Mouse (Mus musculus) midbrain, embryonic 13.5 days (tissue): ENCODE results near the gene Slc39a7. TPM values are rescaled to one million over a fixed set of nuclear protein-coding genes. Genes with fewer than 3 reads are reported as not detected.
"Not testable (repeated sequence)": the region's sequence is repeated elsewhere in the genome, so short reads cannot be mapped to it uniquely, and the experiment has no call there.

Experiments
- ATAC-seq: fragments of 200-750 bp; cut with Nextera tagmentation; 2 replicates; pipeline ENCODE4 v1.8.0; 2017; ENCODE audit warnings: mild to moderate bottlenecking, moderate TSS enrichment, moderate library complexity
- H3K27ac ChIP-seq: fragments of 300-500 bp; sonication (generic); 2 replicates; pipeline ENCODE4 v1.5.1; 2015; ENCODE audit warnings: inconsistent platforms, mild to moderate bottlenecking, moderate library complexity
- H3K27me3 ChIP-seq: fragments of 300-500 bp; sonication (generic); 2 replicates; pipeline ENCODE4 v1.6.1; 2015; ENCODE audit warnings: mild to moderate bottlenecking, inconsistent platforms
- H3K36me3 ChIP-seq: fragments of 300-500 bp; sonication (generic); 2 replicates; pipeline ENCODE4 v1.6.1; 2015; ENCODE audit warnings: mild to moderate bottlenecking, inconsistent platforms
- H3K4me1 ChIP-seq: fragments of 300-500 bp; sonication (generic); replicated peaks from 2 replicates; pipeline ENCODE4 v1.6.1; 2015; ENCODE audit warnings: inconsistent platforms
- H3K4me2 ChIP-seq: fragments of 300-500 bp; sonication (generic); replicated peaks from 2 replicates; pipeline ENCODE4 v1.6.1; 2015; ENCODE audit warnings: moderate library complexity, mild to moderate bottlenecking, inconsistent platforms
- H3K4me3 ChIP-seq: fragments of 300-500 bp; sonication (generic); replicated peaks from 2 replicates; pipeline ENCODE4 v1.5.1; 2015; ENCODE audit warnings: mild to moderate bottlenecking, inconsistent platforms
- H3K9ac ChIP-seq: fragments of 300-500 bp; sonication (generic); replicated peaks from 2 replicates; pipeline ENCODE4 v1.6.1; 2015; ENCODE audit warnings: mild to moderate bottlenecking, inconsistent platforms
- H3K9me3 ChIP-seq: fragments of 300-500 bp; sonication (generic); 2 replicates; pipeline ENCODE4 v1.6.1; 2016; ENCODE audit warnings: mild to moderate bottlenecking, inconsistent platforms
- WGBS: fragments of 180-500 bp; shearing (Covaris S2); methylation state at CpG from one replicate; pipeline ENCODE4 v1.1.7; 2015; 5-methylcytosine and 5-hydroxymethylcytosine counted together
- polyA plus RNA-seq: library from polyadenylated mRNA; unstranded; fragments of >200 nt; fragmentation: Nextera tagmentation; extraction: Ambion mirVana; gene quantifications from 2 replicates; pipeline ENCODE4 v1.2.1, GENCODE M21; 2015

Gene Slc39a7
- polyA plus RNA-seq, 1 experiment from 2014 or later, result 180 TPM

DNA sequence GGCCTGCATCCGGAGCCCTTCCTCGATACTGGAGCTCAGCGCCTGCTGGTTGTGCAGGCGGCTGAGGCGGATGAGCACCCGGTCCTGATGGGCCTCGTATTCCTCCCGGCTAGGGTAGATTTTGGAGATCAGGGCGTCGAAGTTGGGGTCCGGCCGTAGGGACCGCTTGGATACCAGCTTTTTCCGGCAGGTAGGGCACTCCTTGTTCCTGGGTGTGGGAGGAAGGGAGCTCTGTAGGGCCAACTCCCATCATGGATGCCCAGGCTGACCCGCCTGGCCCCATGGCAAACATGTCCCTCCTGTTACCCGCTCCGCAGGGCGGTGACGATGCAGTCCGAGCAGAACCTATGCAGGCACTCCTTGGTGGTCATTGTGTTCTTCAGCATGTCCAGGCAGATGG lies 8.5 kb downstream of the Slc39a7 start:
- Histone ChIP-seq H3K36me3 (peaks cover 39% of the 10 kb centered on the region), H3K4me2 (no peak overlapping the region), H3K27ac (peak overlapping the region; percentile 19; the same call in 1 of the 2 replicates), H3K4me1 (peaks cover 47% of the 10 kb centered on the region), H3K4me3 (no peak overlapping the region), H3K27me3 (no peaks in the 10 kb centered on the region), H3K9me3 (no peaks in the 10 kb centered on the region), H3K9ac (0 out of 2 replicates have a peak overlapping the region, but pooled peaks have one; percentile 28)
- ATAC-seq, result no peak
- 97% methylated on average over 20 of the region's 20 CpGs for WGBS

DNA sequence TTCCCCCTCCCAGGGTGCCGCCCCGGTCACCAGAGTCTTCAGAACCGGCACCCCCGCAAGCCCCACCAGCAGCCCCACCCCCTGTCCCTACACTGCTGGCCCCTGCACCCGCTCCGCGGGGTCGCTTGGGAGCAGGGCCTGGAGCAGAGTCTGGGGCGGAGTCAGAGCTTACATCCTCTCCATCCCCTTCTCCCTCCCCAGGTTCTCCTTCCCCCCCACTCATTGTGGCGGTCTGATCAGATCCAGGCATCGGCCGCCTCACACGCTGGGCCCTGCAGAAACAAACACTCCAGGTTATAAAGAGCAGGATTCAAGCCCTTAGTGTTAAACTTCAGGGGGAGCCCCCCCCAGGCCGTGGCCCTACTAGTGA lies 9.1 kb downstream of the Slc39a7 start:
- Histone ChIP-seq H3K27ac (peak overlapping the region; percentile 19; the same call in 1 of the 2 replicates), H3K36me3 (peaks cover 39% of the 10 kb centered on the region)

DNA sequence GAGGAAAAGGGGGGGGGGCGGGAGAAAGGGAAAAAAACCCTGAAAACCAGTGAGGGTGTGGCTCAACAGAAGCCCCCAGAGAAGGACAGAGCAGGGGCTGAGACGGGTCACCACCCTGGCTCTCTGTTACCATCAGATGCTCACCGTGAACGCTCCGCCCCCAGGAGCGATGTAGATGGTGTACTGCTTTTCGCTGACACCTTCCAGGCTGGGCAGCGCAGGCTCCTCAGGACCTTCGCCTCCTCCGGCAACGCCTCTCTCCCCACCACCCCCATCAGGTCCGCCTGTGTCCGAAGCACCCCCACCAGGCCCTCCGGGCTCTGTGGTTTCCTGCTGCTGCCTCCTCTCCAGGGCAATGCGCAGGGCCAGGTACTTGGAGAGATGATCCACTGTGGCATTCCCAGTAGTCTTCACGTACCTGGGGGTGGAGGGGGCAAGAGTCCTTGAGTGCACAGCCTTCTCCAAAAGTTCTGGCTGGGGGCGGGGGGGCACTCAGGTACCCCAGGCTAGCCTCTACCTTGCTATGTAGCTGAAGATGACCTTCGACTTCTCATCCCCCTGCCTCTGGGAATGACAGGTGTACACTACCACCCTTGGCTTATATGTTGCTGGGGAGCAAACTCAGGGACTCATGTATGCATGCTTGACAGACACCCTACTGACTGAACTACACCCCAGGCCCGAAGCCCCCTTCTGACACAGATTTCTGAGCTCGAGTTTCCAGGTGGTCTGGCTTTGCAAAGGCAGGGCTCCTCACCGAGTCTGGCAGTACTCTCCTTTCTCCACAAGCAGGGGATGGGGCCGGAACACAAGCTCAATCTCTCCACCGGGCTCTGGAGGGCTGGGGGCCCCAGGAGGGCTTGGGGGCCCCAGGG lies 9.7 kb downstream of the Slc39a7 start:
- H3K4me1 ChIP-seq, result peaks cover 37% of the 10 kb centered on the region
- no peak overlapping the region for H3K4me2 ChIP-seq
- H3K9me3 ChIP-seq, result no peaks in the 10 kb centered on the region
- 0 out of 2 replicates have a peak overlapping the region, but pooled peaks have one; percentile 14 for H3K9ac ChIP-seq
- WGBS, result 97% methylated on average over 23 of the region's 23 CpGs
- no peak overlapping the region; the same call in 1 of the 2 replicates for H3K4me3 ChIP-seq
- peaks cover 42% of the 10 kb centered on the region for H3K36me3 ChIP-seq
- no peaks in the 10 kb centered on the region for H3K27me3 ChIP-seq
- no peak overlapping the region for H3K27ac ChIP-seq
- ATAC-seq, result no peak

More for the DNA sequence above, 9.1 kb downstream of the Slc39a7 start:
- Histone ChIP-seq H3K4me1 (peaks cover 44% of the 10 kb centered on the region), H3K9me3 (no peaks in the 10 kb centered on the region), H3K4me2 (no peak overlapping the region), H3K4me3 (no peak overlapping the region), H3K27me3 (no peaks in the 10 kb centered on the region), H3K9ac (0 out of 2 replicates have a peak overlapping the region, but pooled peaks have one; percentile 28)
- WGBS, result 95% methylated on average over 14 of the region's 14 CpGs
- no peak for ATAC-seq

DNA sequence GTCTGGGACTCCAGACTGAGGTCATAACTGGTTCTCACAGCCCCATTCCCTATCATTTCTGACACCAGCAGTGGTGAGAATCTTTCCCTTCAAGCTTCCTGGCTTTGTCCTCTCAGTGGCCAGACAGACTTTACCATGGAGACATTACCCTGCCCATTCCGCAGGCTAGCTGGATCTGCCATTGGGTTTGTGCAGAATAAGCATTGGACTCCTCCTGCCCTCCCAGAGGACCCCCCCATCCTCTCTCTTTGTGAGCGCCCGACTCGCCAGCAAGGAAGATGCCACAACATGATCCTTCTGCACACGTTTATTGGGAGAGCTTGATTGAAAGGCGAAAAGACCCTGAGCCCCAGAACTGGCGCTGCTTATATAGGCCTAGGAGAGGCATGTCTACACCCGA lies 18.0 kb downstream of the Slc39a7 start:
- no peak for ATAC-seq
- Histone ChIP-seq H3K36me3 (peaks cover 13% of the 10 kb centered on the region), H3K27me3 (no peaks in the 10 kb centered on the region), H3K9me3 (0 out of 2 replicates have a peak, but pooled peaks cover 3% of the 10 kb centered on the region), H3K4me2 (no peak overlapping the region), H3K27ac (no peak overlapping the region), H3K4me1 (no peaks in the 10 kb centered on the region), H3K9ac (no peak overlapping the region), H3K4me3 (no peak overlapping the region)
- WGBS, result 95% methylated on average over 8 of the region's 8 CpGs

DNA sequence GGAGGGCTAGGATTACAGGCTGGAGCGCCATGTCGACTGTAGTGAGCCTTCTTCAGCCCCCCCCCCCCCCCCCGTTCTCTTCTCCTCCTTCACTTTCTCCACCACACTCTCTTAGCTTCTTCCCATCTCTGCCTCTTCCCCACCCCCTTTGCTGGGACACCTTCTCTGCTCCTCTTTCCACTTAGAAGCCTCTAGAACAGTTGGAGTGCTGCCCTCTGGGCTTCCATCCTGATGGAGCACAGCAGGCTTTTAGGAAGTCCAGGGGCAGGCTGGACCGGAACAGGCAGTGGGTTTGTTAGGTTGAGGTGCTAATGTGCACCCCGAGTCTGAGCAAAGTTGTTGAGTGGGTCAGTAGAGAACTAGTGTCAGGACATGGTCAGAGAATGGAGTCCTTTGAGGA lies 21.3 kb downstream of the Slc39a7 start:
- Histone ChIP-seq H3K36me3 (peaks cover 5% of the 10 kb centered on the region; the same call in 1 of the 2 replicates), H3K9me3 (no peaks in the 10 kb centered on the region), H3K9ac (no peak overlapping the region), H3K27ac (no peak overlapping the region), H3K27me3 (no peaks in the 10 kb centered on the region), H3K4me3 (no peak overlapping the region), H3K4me2 (no peak overlapping the region), H3K4me1 (no peaks in the 10 kb centered on the region)
- no peak for ATAC-seq
- WGBS, result 79% methylated on average over 5 of the region's 5 CpGs

DNA sequence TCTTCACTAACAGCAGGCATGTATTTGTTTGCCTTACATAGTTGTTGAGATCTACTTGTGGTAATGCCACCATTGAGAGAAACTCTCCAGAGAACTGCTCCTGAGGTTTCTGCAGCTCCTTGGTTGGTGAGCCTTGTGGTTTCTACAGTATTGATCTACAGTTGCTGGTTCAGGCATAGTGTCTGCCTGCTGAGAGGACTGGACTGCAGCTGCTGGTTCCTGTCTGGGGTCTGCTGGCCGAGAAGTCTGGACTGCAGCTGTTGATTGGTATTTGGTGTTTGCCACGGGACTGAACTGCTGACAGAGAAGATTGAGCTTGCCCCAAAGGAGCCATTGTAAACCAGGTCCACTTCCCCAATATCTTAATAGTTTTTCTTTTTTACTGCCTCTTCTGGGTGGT lies 24.9 kb downstream of the Slc39a7 start:
- Histone ChIP-seq H3K4me3 (no peak overlapping the region), H3K4me2 (no peak overlapping the region), H3K36me3 (no peaks in the 10 kb centered on the region), H3K9ac (no peak overlapping the region), H3K9me3 (no peaks in the 10 kb centered on the region), H3K27me3 (peaks cover 8% of the 10 kb centered on the region), H3K27ac (no peak overlapping the region), H3K4me1 (no peaks in the 10 kb centered on the region)
- WGBS, result 76% methylated on average over 2 of the region's 2 CpGs
- no peak for ATAC-seq

DNA sequence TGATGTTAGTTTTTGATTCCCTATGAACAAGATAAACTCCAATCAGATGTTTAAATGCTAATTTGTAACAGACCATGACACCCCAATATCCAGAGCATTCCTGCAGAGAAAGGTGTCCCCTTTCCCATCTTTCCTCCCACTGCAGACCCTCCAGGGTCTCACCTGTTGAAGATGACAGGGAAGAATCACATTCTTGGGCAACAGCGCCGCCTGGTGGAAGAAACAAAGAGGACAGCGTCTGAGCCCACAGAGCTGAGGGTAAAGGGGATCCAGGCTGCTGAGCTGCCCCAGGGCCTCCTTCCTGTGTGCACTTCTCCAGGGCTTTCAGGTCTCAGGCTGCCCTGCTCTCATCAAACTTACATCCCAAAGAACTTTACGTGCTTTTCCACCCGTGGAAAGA lies 28.1 kb downstream of the Slc39a7 start:
- peaks cover 12% of the 10 kb centered on the region for H3K4me1 ChIP-seq
- no peaks in the 10 kb centered on the region for H3K9me3 ChIP-seq
- 3% methylated on average over 5 of the region's 5 CpGs for WGBS
- H3K27me3 ChIP-seq, result peaks cover 39% of the 10 kb centered on the region
- H3K36me3 ChIP-seq, result no peaks in the 10 kb centered on the region
- ATAC-seq, result no peak
- H3K4me3 ChIP-seq, result no peak overlapping the region
- H3K4me2 ChIP-seq, result no peak overlapping the region
- H3K9ac ChIP-seq, result no peak overlapping the region
- H3K27ac ChIP-seq, result no peak overlapping the region

DNA sequence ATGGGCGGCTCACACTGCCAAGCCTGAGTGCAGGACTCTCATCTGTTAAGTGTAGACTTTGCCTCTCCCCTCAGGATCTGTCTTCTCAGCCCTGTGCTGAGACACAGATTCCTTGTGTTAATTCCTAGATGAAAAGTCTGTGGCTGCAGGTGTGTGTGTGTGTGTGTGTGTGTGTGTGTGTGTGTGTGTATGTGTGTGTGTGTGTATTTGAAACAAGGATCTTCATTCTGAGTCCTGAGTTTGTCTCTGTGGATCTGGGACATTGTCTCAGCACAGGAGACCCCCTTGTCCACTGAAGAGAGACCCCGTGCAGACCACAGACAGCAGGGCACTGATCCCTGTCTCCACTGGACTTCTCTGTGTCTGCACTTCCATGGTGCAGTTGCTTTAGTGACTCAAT lies 30.7 kb downstream of the Slc39a7 start:
- not testable (repeated sequence) for H3K36me3 ChIP-seq, H3K4me2 ChIP-seq, ATAC-seq, H3K9me3 ChIP-seq, H3K9ac ChIP-seq, H3K27ac ChIP-seq
- WGBS, result 61% methylated on average over 2 of the region's 2 CpGs
- H3K4me1 ChIP-seq, result peaks cover 12% of the 10 kb centered on the region
- peak overlapping the region; percentile 50 for H3K4me3 ChIP-seq
- H3K27me3 ChIP-seq, result peaks cover 39% of the 10 kb centered on the region

DNA sequence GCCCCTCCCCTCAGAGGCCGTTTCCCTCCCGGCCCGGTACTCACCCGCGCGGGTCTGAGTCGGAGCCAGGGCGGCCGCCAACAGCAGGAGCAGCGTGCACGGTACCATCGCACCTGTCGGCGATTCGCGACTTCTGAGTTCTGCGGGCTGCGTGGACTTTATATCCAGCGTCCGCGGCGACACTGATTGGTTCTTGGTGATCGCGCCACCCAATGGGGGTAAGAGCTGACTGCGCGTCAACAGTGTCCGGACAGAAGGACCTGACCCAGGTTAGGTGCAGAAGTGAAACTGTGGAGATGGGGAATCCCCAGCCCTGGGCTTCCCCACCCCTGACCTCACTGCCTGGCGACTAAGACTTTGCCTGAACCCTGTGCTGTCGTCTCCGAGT lies 31.3 kb downstream of the Slc39a7 start, which contains the start of gene H2-K1:
H2-K1 (minus strand) TSS at position 198 of the 388 bp plus-strand sequence.
- peak; percentile 81 for ATAC-seq
- no peaks in the 10 kb centered on the region for H3K36me3 ChIP-seq

DNA sequence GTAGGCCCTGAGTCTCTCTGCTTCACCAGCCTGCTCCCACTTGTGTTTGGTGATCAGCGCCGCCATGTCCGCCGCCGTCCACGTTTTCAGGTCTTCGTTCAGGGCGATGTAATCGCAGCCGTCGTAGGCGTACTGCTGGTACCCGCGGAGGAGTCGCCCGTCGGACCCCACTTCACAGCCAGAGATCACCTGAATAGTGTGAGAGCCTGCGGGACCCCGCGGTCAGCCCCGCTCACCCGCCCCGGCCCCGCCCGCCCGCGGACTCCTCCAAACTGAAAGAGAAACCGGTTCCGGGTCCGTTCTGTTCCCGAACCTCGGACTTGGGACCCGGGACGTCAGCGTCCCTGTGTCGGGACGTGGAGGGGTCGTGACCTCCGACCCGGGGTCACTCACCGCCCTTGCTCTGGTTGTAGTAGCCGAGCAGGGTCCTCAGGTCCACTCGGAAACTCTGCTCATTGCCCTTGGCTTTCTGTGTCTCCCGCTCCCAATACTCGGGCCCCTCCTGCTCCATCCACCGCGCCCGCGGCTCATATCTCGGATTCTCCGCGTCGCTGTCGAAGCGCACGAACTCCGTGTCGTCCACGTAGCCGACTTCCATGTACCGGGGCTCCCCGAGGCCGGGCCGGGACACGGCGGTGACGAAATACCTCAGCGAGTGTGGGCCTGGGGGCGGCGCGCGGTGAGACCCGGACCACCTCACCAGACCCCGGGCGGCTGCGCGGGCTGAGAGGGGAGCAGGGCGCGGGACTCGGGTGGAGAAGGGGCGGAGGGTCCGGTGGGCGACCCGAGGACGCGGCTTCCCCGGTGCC lies 31.9 kb downstream of the Slc39a7 start:
- peak overlapping the region; percentile 62 for H3K9ac ChIP-seq
- H3K4me2 ChIP-seq, result peak overlapping the region; percentile 85
- no peak overlapping the region for H3K27ac ChIP-seq
- WGBS, result 2% methylated on average over 87 of the region's 87 CpGs
- H3K4me3 ChIP-seq, result peak overlapping the region; percentile 50
- peaks cover 39% of the 10 kb centered on the region for H3K27me3 ChIP-seq
- peaks cover 12% of the 10 kb centered on the region for H3K4me1 ChIP-seq
- no peaks in the 10 kb centered on the region for H3K9me3 ChIP-seq
- H3K36me3 ChIP-seq, result no peaks in the 10 kb centered on the region
- ATAC-seq, result peak; percentile 56

More for the DNA sequence above, 31.3 kb downstream of the Slc39a7 start, which contains the start of gene H2-K1:
- Histone ChIP-seq H3K27ac (no peak within 1 kb of the TSS), H3K4me2 (peak within 1 kb of the TSS; percentile 85), H3K4me1 (peaks cover 12% of the 10 kb centered on the region), H3K9ac (peak within 1 kb of the TSS; percentile 62), H3K27me3 (peaks cover 39% of the 10 kb centered on the region), H3K4me3 (peak within 1 kb of the TSS; percentile 50), H3K9me3 (no peaks in the 10 kb centered on the region)
- WGBS, result under 1% methylated on average over 30 of the region's 30 CpGs

DNA sequence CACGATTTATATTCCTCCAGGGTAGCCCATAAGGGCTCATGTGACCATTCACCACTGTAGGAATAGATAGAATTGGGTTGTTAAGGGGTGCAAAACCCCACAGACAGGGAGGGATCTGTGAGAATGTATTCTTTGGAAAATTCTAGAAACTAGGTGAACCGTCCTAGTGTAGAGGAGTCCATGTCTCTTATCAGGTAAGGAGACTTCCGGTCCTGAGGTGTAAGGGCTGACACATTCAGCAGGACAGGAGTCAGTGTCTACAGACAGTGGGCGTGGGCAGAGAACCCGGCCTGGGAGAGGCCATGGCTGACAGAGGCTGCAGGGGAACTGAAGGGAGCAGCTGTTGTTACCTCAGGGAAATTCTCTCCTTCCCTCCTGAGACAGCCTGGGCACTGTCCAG lies 32.8 kb downstream of the Slc39a7 start:
- Histone ChIP-seq H3K27me3 (peaks cover 39% of the 10 kb centered on the region), H3K4me1 (peaks cover 12% of the 10 kb centered on the region)
- ATAC-seq, H3K4me3 ChIP-seq, H3K36me3 ChIP-seq, H3K4me2 ChIP-seq, H3K9ac ChIP-seq, H3K27ac ChIP-seq, H3K9me3 ChIP-seq: not testable (repeated sequence)
- WGBS, result 57% methylated on average over 5 of the region's 5 CpGs

DNA sequence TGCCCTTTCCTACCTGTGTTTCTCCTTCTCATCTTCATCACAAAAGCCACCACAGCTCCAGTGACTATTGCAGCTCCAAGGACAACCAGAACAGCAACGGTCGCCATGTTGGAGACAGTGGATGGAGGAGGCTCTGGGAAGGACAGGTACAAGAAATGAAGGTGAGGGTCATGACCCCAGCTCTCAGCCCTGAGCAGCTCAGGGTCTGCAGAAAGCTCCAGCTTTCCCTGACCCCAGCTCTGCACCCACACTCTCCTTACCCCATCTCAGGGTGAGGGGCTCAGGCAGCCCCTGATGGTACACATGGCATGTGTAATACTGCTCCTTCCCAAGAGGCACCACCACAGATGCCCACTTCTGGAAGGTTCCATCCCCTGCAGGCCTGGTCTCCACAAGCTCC lies 34.5 kb downstream of the Slc39a7 start:
- not testable (repeated sequence) for H3K9me3 ChIP-seq, H3K4me2 ChIP-seq, H3K9ac ChIP-seq, H3K36me3 ChIP-seq, ATAC-seq, H3K27ac ChIP-seq, H3K4me3 ChIP-seq
- H3K4me1 ChIP-seq, result peaks cover 12% of the 10 kb centered on the region
- peaks cover 35% of the 10 kb centered on the region for H3K27me3 ChIP-seq
- WGBS, result 90% methylated on average over 2 of the region's 2 CpGs
